Mouse (Mus musculus): ENCODE measurements around the gene Bbc3.
"Not testable (repeated sequence)": the region's sequence is repeated elsewhere in the genome, so short reads cannot be mapped to it uniquely, and the experiment has no call there.

Gene Bbc3

DNA sequence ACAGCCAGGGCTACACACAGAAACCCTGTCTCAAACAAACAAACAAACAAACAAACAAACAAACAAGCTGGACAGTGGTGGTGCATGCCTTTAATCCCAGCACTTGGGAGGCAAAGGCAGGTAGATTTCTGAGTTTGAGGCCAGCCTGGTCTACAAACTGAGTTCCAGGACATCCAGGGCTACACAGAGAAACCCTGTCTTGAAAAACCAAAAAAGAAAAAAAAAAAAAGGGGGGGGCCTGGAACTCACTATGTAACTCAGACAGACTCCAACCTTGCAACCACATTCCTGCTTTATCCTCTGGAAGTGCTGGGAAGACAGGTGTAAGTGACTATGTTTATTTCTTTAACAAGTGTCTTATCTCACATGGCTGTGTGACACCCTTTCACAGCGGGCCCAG, at the start of gene Bbc3:
Gene Bbc3, plus strand, starts transcription at position 301 of the 400 bp plus-strand sequence.
- DNase-seq (ENCODE audit: extremely low spot score, low spot score) = not testable (repeated sequence)

DNA sequence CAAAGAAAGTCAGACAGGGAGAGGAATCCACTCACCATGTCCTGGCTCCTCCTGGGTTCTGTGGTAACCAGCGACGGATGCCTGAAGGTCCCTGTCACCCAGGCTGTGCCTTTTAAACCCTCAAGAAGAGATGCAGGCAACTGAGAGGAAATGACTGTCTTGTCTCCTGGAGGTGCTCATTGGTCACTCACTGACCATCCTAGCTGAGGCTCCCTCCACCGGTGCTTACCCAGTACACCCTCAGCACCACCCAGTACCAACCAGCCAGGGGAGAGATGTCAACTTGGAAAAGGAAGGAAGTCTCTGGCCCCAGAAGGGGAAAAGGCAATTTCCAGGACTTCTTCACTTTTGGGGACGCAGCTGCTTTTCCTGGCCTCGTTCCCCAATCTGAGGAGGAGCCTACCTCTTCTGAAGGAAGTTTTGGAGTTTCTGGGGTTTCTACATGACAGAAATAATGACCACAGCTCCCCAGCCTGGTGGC, 49.0 kb upstream of the Bbc3 start, which contains the start of gene C5ar1:
Gene C5ar1, minus strand, starts transcription at position 431 of the 481 bp plus-strand sequence.
- DNase-seq (ENCODE audit: extremely low spot score, low spot score) = no peak

DNA sequence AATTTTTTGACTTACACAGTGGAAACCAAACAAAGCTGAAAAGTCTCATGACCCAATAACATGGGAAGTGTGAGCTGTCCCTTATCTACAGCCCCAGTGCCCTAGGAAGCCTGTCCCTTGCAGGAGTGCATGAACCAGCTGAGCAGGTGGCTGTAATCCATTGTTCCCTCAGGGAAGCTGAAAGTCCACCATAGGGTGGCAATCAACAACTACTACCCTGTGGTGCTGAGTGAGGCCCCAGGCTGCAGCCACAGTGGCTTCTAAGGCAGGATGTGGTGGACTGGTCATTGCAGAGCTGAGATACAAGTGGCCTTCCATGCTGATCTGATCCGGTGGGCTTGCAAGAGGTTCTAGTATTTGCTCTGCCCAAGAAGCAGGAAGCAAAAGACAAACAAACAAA, 47.1 kb upstream of the Bbc3 start:
- no peak for DNase-seq (ENCODE audit: extremely low spot score, low spot score)

DNA sequence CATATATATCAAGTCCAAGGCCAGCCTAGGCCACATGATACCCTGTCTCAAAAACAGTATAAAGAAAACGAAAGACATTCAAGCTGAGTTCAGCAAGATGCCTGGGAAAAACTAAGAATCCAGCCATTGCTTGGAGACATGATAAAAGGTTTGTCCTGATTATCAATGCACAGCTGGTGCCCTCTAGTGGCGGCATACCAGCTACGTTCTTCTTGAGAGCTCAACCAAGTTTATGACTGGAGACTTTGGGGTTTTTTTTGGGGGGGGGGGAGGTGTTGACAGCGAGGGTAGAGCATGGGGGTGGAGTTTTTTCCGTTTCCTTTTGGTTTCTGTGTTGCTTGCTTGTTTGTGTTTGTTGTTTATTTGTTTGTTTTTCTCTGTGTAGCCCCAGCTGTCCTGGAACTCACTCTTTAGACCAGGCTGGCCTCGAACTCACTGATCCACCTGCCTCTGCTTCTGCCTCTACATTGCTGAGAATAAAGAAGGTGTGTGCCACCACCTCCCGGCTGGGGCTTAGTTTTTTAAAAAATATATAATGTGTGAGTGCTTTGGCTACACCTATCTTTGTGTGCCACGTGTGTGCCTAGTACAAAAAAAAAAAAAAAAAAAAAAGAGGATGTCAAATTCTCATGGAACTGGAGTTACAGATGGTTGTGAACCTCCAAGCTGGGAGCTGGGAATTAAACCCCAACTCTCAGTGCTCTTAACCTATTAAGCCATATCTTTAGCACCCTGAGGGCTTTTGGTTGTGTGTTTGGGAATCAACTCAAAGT, 45.0 kb upstream of the Bbc3 start:
- DNase-seq (ENCODE audit: extremely low spot score, low spot score) = peak; percentile 64

DNA sequence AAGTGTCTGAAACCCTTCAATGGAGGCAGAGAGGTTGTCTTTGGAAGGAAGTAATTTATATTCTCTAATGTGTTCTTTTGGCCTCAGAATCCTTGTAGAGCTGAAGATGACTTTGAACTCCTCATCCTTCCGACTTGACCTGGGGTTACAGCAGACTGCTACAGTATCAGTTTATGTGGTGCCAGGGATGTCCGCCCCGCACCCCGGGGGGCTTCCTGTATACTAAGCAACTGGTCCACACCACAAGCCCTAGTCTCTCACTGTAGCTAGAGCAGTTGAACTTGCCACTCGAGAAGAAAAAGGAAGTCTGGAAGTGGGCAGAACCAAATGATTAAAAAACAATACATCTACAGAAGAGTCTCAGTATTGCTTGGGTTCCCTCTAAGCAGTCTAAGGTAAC, 44.4 kb upstream of the Bbc3 start:
- no peak for DNase-seq (ENCODE audit: extremely low spot score, low spot score)

DNA sequence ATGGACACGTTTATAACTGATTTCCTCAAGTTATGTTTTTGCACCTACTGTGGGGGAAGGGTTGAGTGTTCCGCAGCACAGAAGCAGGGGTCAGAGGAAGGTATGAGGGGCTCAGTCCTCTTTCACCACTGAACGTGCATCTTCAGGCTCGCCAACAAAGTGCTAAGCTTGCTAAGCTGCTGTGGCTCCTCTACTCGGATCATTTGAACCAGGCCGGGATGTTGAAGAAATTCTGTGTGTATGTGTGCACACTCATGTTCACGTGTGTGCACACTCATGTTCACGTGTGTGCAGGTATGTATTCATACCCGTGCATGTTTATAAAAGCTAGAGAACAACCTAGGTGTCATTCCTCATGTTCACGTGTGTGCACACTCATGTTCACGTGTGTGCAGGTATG, 42.3 kb upstream of the Bbc3 start:
- DNase-seq (ENCODE audit: extremely low spot score, low spot score) = no peak

DNA sequence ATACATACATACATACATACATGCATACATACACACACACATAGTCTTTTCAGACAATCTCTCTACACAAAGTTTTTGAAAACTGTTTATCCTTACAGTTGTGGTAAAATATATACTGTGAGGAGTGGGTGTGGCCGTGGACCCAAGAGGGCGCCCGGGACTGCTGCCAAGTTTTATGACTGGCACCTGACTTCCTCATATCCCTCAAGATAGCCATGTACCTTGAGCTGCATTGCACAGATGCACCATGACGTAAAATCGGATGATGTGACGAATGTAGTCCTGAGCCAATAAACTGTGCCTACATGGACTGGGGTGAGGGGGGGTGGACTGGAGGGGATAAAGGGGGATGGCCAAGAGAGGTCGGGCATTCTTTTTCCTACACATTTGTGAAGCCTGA, 41.6 kb upstream of the Bbc3 start:
- DNase-seq (ENCODE audit: extremely low spot score, low spot score) = not testable (repeated sequence)

DNA sequence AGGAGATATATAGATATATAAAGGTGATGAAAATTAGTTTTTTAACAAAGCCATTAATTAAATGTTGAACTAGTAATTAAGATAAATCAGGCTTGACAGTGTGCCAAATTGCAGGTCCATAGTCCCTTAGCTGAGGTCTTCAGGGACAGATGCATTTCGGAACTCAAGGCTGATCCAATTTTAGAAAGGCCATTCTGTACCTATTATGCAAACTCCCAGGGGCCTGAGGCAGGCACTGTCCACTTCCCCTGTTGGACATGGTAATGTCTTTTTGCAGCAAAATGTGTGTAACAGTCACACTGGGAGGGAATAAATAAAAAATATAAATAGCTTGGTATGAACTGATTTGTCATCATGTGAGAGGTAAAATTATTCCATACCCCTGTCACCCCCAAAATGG, 37.1 kb upstream of the Bbc3 start:
- no peak for DNase-seq (ENCODE audit: extremely low spot score, low spot score)

DNA sequence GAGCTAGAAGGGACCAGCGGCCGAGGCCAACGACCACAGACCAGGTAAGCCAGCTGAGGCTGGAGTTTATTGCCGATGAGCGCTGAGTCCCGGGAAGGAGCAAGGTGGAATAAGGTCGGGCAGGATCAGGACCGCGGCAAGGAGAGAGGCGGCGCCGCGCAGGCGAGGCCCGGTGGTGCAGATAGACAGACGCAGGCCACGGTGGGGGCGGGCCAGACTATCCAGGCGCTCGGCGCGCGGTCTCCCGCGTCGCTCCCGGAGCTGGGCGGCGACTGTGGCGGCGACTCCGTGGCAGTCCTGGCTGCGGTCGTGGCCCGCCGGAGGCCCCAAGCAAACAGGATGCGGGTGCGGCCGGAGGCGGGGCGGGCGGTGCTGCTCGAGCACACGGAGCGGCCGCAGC, 35.5 kb upstream of the Bbc3 start:
- peak; percentile 75 for DNase-seq (ENCODE audit: extremely low spot score, low spot score)

DNA sequence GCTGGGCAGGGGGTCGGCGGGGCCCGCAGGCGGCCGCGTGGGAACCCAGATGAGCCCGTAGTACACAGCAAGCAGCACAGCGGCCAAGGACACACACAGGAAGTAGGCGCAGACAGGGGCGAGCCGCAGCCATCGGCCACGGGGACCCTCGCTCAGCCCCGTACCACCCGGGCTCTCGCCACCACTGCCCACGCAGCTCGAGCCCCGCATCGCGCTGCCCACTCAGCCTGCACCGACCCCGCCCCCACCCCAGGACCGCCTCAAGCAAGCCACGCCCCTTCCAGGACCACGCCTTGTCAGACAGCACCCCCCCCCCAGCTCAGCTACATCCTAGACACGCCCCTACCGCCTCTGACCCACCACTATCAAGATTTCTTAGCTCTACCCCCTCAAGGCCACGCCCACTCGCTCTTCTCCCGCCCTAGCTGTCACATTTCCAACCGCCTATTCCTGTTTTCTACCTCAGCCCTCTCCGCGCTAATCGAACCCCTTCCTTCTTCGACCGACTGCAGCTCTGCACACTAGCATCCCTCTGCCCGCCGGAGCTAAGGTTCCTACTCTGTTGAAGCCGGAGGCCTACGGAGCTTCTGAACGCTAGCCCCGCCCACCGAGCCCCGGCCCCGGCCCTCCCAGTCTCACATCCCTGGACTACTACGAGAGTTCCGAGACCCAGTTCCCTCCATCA, 35.0 kb upstream of the Bbc3 start, which contains the start of gene Inafm1:
Gene Inafm1, minus strand, starts transcription at position 537 of the 685 bp plus-strand sequence.
- DNase-seq (ENCODE audit: extremely low spot score, low spot score) = peak; percentile 92

DNA sequence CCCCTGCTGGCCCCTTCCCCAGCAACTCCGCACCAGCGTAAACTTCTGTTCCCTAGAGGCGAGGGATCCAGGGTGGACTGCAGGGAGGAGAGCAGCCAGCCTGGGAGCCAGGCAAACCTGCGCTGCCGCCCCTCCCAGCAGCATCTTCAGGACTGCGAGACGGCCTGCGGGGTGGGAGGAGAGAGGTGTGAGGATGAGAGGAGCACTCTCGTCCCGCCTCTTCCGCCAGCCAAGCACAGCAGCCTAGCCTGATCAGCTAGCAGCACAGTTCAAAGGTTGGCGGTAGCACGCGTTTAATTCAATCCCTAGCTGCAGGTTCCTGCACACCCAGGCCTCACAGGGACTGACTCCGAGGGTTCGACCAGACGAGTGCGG, 34.4 kb upstream of the Bbc3 start:
- peak; percentile 91 for DNase-seq (ENCODE audit: extremely low spot score, low spot score)

DNA sequence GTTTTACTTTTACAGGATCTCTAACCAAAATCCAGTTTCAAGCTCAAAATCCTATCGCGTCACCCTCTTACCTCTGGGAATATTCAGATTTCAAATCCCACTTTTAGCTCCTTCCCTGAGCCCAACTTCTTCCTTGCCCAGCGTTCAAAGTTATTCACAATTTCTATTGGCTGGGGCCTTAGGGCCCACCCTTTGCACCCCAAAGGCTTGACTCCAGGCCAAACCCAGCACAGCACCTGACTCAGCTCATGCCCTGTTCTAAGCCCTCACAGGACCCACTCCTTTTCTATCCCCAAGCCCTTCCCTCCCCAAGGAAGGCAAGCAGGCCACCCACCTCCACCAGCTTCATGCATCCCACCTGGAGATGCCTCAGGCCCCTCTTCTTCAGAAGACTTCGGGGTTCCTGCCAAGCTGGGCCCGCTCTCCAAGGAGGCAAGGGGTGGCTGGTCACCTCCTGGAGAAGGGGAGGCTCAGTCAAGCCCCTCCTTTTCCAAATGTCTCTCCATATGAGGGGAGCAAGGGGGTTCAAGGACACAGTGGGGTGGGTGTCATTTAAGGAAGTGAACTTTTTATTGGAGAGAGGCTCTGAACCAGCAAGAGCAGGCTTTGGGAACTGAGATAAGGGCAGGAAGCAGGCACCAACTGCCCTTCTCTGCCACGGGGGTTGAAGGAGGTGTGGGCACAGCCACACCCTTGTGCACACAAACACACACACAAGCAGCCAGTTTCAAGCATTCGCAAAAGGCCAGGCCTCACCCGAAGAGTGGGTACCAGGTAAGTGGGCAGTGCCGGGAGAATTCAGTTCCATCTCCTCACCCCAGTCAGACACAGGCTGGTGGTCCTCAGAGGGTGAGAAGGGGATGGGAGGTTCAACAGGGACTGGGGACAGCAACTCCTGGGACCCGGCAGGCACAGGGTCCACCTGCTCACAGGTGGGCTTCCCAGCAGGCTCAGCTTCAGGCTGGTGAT, 33.0 kb upstream of the Bbc3 start:
- no peak for DNase-seq (ENCODE audit: extremely low spot score, low spot score)

DNA sequence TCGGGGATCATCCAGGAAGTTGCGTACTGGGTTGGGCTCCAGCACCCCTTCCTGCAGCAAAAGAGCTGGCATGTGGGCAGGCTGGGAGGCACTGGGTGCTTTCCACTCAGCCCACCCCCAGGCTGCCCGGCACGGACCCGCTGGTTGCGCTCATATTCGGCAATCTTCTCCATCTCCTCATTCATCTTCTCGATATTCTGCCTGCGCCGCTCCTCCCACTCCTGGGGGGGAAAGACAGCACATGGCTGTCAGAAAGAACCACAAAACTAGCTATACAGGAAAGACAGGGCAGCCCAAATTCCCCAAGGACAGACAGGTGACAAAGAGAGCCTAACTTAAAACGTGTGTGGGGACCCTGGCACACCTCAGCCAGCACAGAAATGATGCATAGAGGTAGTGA, 27.5 kb upstream of the Bbc3 start:
- no peak for DNase-seq (ENCODE audit: extremely low spot score, low spot score)

DNA sequence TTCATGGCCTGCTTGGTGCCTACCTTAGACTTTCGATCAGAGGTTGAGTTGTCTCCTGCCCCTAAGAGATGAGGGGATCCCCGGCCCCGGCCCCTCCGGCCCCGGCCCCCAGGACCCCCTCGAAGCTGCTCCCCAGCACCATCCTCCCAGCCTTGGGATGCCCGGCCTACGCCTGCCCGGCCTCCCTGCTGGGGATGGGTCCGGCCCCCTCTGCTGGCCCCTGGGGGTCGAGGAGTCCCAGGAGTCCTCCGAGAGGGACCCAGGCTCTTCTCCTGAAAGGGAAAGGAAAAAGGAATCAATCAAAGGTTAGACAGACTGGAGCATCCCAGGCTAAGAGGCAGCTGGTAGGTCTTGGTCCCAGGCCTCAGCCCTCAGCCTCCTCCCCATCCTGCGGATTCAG, 25.9 kb upstream of the Bbc3 start:
- DNase-seq (ENCODE audit: extremely low spot score, low spot score) = no peak

DNA sequence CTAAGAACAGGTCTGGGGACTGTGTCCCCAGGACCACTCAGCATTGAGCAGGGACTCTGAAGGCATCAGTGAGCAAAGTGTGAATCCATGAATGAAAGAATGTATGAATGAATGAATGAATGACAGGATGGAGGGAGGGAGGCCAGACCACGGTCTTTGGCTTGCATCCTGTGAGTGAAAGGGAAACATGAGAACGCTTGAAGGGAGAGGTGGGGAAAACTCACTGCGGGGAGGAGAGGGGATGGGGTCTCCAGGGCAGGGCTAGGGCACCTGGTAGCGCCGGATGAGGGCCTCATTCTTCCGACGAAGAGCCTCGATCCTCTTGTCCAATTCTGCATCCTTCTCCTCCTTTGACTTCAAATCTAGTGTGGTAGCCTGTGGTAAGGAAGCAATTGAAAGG, 24.2 kb upstream of the Bbc3 start:
- DNase-seq (ENCODE audit: extremely low spot score, low spot score) = no peak

DNA sequence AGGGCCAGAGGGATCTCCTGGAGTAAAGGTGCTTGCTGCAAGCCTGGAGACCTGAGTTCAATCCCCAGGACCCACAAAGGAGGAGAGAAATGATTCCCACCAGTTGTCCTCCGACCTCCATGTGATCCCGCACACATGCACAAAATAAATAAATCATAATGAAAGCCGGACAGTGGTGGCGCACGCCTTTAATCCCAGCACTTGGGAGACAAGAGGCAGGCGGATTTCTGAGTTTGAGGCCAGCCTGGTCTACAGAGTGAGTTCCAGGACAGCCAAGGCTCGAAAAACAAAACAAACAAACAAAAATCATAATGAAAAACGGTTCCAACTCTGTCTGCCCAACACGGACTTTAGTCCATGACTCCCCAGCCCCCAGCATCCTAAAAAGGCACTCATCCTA, 23.3 kb upstream of the Bbc3 start:
- DNase-seq (ENCODE audit: extremely low spot score, low spot score) = no peak

DNA sequence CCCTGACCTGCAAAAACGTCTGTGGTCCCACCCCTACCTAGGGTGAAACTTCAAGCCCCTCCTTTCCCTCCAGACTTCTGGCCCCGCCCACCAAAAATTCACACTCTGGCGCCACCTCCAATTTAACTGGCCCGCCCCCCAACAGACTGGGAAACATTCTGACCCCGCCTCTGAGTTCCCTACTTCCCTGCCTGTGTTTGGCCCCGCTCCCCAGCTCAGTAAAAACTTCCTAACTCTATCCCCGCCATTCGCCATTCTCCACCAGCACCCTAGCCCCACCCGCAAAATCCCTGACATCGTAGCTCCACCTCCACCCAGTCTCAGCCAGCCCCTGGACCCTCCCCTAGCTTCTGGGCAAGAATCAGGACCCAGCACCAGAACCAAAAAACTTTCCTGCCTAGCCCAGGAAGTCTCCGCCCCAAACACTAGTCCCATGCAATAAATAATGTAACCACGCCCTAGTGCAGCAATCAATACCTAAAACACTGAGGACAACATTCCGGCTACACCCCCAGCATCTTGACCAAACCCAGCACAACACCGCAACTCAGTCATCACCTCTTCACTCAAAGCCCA, 22.7 kb upstream of the Bbc3 start:
- no peak for DNase-seq (ENCODE audit: extremely low spot score, low spot score)

DNA sequence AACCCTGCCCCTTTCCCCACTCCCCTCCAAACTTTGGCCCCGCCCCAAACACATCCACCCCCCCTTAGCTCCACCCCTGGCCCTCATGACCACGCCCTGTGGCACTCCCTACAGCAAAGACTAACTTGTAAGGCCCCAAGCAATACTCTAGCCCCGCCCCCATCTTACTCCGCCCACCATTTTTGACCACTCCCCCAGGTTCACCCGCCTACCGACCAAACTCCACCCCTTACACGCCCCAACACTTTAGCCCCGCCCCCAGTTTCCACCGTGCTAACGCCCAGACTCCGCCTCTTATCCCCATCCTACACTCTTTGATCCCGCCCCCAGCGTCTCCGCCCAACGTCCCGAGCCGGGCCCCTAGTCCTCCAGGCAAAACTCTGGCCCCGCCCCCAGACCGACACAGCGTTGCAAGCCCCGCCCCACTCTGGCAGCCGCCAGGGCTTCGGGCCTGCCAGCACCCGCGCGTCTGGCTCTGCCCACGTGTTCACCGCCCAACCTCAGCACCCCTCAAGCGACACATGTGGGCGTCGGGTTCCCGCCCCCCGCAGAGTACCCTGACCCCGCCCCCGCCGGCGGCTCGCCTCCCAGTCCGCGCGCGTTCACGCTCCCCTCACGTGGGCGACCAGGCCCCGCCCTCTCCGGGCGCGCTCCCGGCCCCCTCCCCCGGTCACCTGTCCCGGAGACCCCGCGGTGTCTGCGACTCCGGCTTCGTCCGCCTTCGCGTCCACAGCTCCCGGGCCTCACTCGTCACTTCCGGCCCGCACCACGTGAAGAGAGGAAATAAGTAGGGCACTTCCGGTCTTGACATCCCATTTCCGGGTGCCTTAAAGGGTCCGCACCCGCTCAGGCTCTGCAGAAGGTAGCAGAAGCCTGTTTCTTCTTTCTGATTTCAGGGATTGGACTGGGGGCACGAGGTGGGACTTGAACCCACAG, 21.9 kb upstream of the Bbc3 start, which contains the start of gene Ccdc9:
Gene Ccdc9, minus strand, starts transcription at position 770 of the 936 bp plus-strand sequence.
- DNase-seq (ENCODE audit: extremely low spot score, low spot score) = peak; percentile 99

DNA sequence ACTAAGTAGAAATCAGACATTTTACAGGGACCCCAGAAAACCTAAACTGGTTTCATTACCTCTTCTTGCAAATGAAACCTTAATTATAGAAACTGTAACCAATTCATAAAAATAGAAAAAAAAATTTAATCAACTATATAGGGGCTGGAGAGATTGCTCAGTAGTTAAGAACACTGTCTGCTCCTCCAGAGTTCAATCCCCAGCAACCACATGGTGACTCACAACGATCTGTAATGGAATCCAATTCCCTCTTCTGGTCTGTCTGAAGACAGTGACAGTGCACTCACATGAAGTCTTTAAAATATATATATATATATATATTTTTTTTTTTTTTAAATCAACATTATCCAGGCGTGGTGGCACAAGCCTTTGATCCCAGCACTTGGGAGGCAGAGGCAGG, 21.2 kb upstream of the Bbc3 start:
- DNase-seq (ENCODE audit: extremely low spot score, low spot score) = no peak

DNA sequence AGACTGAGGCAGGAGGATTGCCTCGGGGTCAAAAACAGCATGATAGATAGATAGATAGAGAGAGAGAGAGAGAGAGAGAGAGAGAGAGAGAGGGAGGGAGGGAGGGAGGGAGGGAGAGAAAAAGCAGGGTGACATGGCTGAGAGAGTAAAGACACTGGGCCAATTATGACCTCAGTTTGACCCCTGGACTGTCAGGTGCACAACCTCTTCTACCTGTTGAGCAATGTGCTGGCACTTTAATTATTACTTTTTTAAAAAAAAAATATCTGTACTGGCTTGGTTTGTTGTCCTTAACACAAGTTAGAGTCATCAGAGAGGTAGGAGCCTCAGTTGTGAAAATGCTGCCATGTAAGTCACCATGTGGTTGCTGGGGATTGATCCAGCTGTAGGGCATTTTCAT, 20.4 kb upstream of the Bbc3 start:
- DNase-seq (ENCODE audit: extremely low spot score, low spot score) = no peak
